Mouse (Mus musculus): ENCODE results near the gene Phkg1. TPM values are rescaled to one million over a fixed set of nuclear protein-coding genes. Genes with fewer than 3 reads are reported as not detected.
"Not testable (repeated sequence)": the region's sequence is repeated elsewhere in the genome, so short reads cannot be mapped to it uniquely, and the experiment has no call there.

Gene Phkg1
- polyA plus RNA-seq (2014; fragmentation: Nextera tagmentation; extraction: Ambion mirVana) = 0.32 and 0.42 TPM in 2 replicates

DNA sequence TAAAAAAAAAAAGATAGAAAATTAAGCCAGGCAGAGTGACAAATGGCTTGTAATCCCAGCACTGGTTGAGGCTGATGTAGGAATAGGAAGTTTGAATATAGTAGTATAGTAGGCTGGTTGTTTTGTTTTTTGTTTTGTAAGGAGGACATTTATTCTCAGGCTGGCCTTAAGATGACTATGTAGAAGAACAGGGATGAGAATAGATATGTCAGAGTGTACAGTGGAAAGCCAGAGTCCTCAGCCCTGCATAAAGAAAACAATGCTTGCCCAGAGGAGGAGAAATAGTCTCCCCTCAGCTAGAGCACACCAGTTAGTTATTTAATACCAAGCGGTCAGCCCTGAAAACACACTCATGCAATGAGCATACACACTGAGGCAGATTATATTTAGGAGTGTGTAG lies at the start of gene Phkg1:
Gene Phkg1 (minus strand): TSS at position 101 of the 400 bp plus-strand sequence.
- no peak within 1 kb of the TSS for H3K27ac ChIP-seq (ENCODE audit: low read depth, low read length)
- ATAC-seq (replicated peaks; ENCODE audit: insufficient number of reproducible peaks, low FRiP score, low TSS enrichment) = no peak
- H3K36me3 ChIP-seq (ENCODE audit: control insufficient read depth, insufficient read depth, low read length) = no peaks in the 10 kb centered on the region
- H3K4me1 ChIP-seq (ENCODE audit: control insufficient read depth, insufficient read depth, low read length) = peaks cover 2% of the 10 kb centered on the region; the same call in 1 of the 2 replicates
- H3K27me3 ChIP-seq (ENCODE audit: control insufficient read depth, insufficient read depth, low read length) = no peaks in the 10 kb centered on the region
- H3K4me2 ChIP-seq = no peak within 1 kb of the TSS
- WGBS (ENCODE audit: insufficient replicate concordance) = 92% methylated on average over 1 of the region's 1 CpGs
- H3K4me3 ChIP-seq (ENCODE audit: low read depth, low read length) = no peak within 1 kb of the TSS
- H3K9me3 ChIP-seq (replicated peaks; ENCODE audit: control insufficient read depth, low read length) = no peaks in the 10 kb centered on the region
- H3K9ac ChIP-seq (ENCODE audit: low read depth, low read length) = no peak within 1 kb of the TSS

DNA sequence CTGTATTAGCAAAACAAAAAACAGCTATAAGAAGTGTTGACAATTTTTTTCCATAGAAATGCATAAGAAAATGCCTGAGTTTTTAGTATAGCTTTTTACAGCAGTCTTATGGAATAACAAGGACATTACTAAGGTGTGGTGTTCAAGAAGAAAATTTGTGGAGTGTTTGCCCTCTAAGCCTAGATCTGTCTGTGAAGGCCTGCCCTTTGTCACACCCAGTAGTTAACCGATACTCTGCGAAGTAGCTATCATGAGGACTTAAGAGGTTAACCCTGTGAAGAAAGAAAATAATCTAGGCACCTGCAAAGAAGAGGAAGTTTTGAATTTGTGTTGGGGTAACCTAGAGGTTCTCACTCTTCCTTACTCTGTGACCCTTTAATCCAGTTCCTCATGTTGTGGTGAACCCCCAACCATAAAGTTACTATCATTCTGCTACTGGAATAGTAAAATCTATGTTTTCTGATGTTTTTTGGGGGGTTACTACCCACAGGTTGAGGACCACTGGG lies 49.2 kb upstream of the Phkg1 start:
- no peak overlapping the region for H3K9ac ChIP-seq (ENCODE audit: low read depth, low read length)
- H3K9me3 ChIP-seq (replicated peaks; ENCODE audit: control insufficient read depth, low read length) = no peaks in the 10 kb centered on the region
- no peak overlapping the region for H3K4me3 ChIP-seq (ENCODE audit: low read depth, low read length)
- WGBS (ENCODE audit: insufficient replicate concordance) = 72% methylated on average over 2 of the region's 2 CpGs
- no peak overlapping the region for H3K27ac ChIP-seq (ENCODE audit: low read depth, low read length)
- no peak for ATAC-seq (replicated peaks; ENCODE audit: insufficient number of reproducible peaks, low FRiP score, low TSS enrichment)
- H3K36me3 ChIP-seq (ENCODE audit: control insufficient read depth, insufficient read depth, low read length) = no peaks in the 10 kb centered on the region
- H3K4me1 ChIP-seq (ENCODE audit: control insufficient read depth, insufficient read depth, low read length) = peaks cover 3% of the 10 kb centered on the region; the same call in 1 of the 2 replicates
- no peaks in the 10 kb centered on the region for H3K27me3 ChIP-seq (ENCODE audit: control insufficient read depth, insufficient read depth, low read length)
- H3K4me2 ChIP-seq = no peak overlapping the region

DNA sequence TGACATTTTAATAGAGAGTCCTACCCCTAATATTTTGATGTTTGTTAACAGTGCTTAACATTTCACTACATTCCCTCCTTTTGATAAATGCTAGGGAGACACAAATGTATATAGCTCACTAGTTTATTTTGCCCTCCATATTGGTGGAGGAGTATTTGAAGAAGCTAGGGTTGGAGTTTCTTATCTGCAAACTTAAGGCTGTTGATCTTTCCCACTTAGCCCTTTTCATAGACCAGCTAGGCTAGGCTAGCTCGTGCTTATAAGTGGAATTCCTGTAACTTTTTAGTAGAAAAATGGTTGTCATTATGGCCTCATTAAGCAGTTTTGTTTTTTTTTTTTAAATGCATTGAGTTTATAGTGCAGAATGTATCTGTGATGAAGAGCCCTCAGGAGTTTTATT lies 45.1 kb upstream of the Phkg1 start:
- WGBS (ENCODE audit: insufficient replicate concordance) = 65% methylated on average over 1 of the region's 1 CpGs
- no peak overlapping the region for H3K9ac ChIP-seq (ENCODE audit: low read depth, low read length)
- no peaks in the 10 kb centered on the region for H3K27me3 ChIP-seq (ENCODE audit: control insufficient read depth, insufficient read depth, low read length)
- no peak overlapping the region for H3K4me3 ChIP-seq (ENCODE audit: low read depth, low read length)
- H3K36me3 ChIP-seq (ENCODE audit: control insufficient read depth, insufficient read depth, low read length) = no peaks in the 10 kb centered on the region
- no peak overlapping the region for H3K27ac ChIP-seq (ENCODE audit: low read depth, low read length)
- no peak for ATAC-seq (replicated peaks; ENCODE audit: insufficient number of reproducible peaks, low FRiP score, low TSS enrichment)
- H3K4me1 ChIP-seq (ENCODE audit: control insufficient read depth, insufficient read depth, low read length) = peaks cover 3% of the 10 kb centered on the region; the same call in 1 of the 2 replicates
- H3K9me3 ChIP-seq (replicated peaks; ENCODE audit: control insufficient read depth, low read length) = no peaks in the 10 kb centered on the region
- peak overlapping the region; percentile 14; the same call in 1 of the 2 replicates for H3K4me2 ChIP-seq

DNA sequence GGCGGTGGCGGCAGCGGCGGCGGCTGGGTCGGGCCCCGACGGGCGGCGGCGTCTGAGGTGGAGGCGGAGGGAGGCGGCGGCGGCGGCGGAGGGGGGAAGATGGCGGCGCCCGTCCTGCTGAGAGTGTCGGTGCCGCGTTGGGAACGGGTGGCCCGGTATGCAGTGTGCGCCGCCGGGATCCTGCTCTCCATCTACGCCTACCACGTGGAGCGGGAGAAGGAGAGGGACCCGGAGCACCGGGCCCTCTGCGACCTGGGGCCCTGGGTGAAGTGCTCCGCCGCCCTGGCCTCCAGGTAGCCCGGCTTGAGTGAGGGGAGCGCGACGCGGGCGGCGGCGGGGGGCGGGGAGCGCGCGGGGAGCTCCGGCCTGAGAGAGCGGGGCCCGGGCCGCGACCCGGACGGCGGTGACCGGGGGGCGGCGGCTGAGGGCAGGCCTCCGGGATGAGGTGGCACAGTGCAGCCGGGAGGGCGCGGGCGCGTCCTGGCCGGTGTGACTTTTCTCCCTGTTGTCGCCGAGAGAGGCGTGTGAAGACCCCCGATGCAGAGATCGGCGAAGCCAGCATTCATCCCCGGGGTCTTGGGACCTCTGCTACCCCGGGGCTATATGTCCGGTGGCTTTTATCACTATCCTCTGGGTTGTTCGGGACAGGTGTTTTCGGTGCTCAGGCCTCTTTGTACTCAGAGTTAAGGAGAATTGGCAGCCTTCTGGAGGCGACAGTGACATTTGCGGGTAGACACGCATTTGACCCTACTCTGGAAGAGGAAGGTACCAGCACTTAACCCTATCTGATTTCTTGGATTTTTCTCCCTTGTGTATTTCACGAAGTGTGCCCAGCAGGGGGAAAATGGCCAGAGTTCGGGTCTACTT lies 44.0 kb upstream of the Phkg1 start:
- Histone ChIP-seq H3K27ac (ENCODE audit: low read depth, low read length) (peak overlapping the region; percentile 71), H3K9ac (ENCODE audit: low read depth, low read length) (peak overlapping the region; percentile 84), H3K4me3 (ENCODE audit: low read depth, low read length) (peak overlapping the region; percentile 90), H3K4me2 (peak overlapping the region; percentile 90)
- not testable (repeated sequence) for H3K27me3 ChIP-seq (ENCODE audit: control insufficient read depth, insufficient read depth, low read length); H3K4me1 ChIP-seq (ENCODE audit: control insufficient read depth, insufficient read depth, low read length); H3K9me3 ChIP-seq (replicated peaks; ENCODE audit: control insufficient read depth, low read length); H3K36me3 ChIP-seq (ENCODE audit: control insufficient read depth, insufficient read depth, low read length)
- peak; percentile 41 for ATAC-seq (replicated peaks; ENCODE audit: insufficient number of reproducible peaks, low FRiP score, low TSS enrichment)
- WGBS (ENCODE audit: insufficient replicate concordance) = under 1% methylated on average over 42 of the region's 82 CpGs

- WGBS (ENCODE audit: insufficient replicate concordance) = 1% methylated on average over 57 of the region's 59 CpGs
- Histone ChIP-seq H3K36me3 (ENCODE audit: control insufficient read depth, insufficient read depth, low read length) (no peaks in the 10 kb centered on the region), H3K4me2 (peak within 1 kb of the TSS; percentile 90), H3K9me3 (replicated peaks; ENCODE audit: control insufficient read depth, low read length) (no peaks in the 10 kb centered on the region), H3K27me3 (ENCODE audit: control insufficient read depth, insufficient read depth, low read length) (no peaks in the 10 kb centered on the region), H3K9ac (ENCODE audit: low read depth, low read length) (peak within 1 kb of the TSS; percentile 84), H3K4me1 (ENCODE audit: control insufficient read depth, insufficient read depth, low read length) (peaks cover 3% of the 10 kb centered on the region; the same call in 1 of the 2 replicates), H3K27ac (ENCODE audit: low read depth, low read length) (peak within 1 kb of the TSS; percentile 71), H3K4me3 (ENCODE audit: low read depth, low read length) (peak within 1 kb of the TSS; percentile 90)
- ATAC-seq (replicated peaks; ENCODE audit: insufficient number of reproducible peaks, low FRiP score, low TSS enrichment) = peak; percentile 97
Measured at GRCm38 (mm10) chr5:129941495-129942045, 43.2 kb upstream of the Phkg1 start, which contains the start of gene Vkorc1l1. Vkorc1l1 (plus strand) TSS chr5:129941970.

DNA sequence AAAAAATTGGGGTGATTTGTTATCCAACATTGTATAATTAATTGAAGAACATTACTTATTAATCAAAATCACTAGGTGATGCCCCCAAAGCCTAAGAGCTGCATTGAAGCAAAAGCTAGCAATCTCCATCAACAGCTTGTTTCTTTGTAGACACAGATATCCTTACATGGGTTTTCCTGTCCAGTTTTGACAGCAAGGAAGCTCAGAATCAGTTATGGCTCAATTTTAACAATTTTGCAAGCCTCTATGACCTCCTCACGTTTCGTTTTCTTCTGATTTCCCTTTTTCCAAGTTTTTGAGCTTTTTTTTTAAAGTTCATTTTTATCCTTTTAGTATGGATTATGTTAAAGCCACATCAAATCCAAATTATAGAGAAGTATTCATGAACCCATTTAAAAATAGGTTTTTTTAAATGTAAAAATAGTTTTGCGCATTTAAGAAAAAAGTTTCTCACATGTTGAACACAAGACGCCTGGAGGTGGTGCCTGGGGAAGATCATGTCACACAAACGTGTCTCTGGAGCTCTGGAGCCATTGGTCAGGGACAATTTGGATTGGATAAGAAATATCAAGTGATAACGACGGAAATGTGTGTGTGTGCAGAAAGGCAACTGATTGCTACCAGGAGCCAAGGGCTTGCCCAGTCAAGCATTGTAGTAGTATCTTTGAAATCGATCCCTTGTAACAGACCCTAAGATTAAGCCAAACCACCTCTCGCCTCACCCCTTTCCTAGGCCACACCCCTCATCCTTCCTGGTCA lies 42.6 kb upstream of the Phkg1 start:
- Histone ChIP-seq H3K9me3 (replicated peaks; ENCODE audit: control insufficient read depth, low read length) (no peaks in the 10 kb centered on the region), H3K27me3 (ENCODE audit: control insufficient read depth, insufficient read depth, low read length) (no peaks in the 10 kb centered on the region), H3K4me1 (ENCODE audit: control insufficient read depth, insufficient read depth, low read length) (peaks cover 3% of the 10 kb centered on the region; the same call in 1 of the 2 replicates), H3K9ac (ENCODE audit: low read depth, low read length) (peak overlapping the region; percentile 54; the same call in 1 of the 2 replicates), H3K27ac (ENCODE audit: low read depth, low read length) (peak overlapping the region; percentile 64), H3K4me3 (ENCODE audit: low read depth, low read length) (peak overlapping the region; percentile 90), H3K4me2 (peak overlapping the region; percentile 64), H3K36me3 (ENCODE audit: control insufficient read depth, insufficient read depth, low read length) (no peaks in the 10 kb centered on the region)
- peak; percentile 4; the same call in 1 of the 2 replicates for ATAC-seq (replicated peaks; ENCODE audit: insufficient number of reproducible peaks, low FRiP score, low TSS enrichment)
- 7% methylated on average over 9 of the region's 9 CpGs for WGBS (ENCODE audit: insufficient replicate concordance)

DNA sequence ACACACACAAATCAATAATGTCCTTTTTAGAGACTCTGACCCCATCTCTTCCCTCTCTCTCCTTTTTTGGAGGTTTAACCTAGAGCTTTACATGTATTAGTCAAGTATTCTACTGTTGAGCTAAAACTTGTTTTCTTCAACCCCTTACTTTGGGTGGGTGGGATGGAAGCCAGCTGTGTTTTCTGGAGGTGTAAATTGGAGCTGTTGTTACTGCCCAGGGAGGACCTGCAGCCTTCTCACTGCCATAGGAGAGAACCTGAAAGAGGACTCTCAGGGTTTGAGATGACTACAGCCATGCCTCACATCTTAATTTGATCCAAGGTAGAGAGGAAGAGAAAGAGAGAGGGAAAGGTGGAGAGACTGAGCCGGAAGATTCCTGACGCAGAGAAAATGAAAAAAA lies 41.9 kb upstream of the Phkg1 start:
- no peak overlapping the region for H3K4me2 ChIP-seq

DNA sequence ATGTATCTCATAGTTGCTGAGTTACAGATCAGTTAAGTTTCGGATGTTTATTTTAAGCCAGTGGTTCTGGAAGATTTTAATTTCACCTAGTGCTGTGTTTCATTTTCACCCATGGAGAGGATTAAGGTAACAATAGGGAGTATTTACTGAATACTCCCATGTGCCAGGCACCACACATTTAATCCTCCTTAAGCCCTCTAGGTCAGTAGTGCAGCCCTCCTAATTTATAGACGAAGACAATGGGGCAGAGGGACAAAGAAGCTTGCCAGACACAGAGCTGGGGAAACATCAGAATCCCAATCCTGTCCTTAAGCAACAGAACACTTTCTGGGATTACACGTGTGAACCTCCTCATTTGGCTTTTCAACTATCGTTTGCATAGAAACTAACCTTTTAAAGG lies 38.6 kb upstream of the Phkg1 start:
- Histone ChIP-seq H3K4me1 (ENCODE audit: control insufficient read depth, insufficient read depth, low read length) (no peaks in the 10 kb centered on the region), H3K4me3 (ENCODE audit: low read depth, low read length) (no peak overlapping the region), H3K36me3 (ENCODE audit: control insufficient read depth, insufficient read depth, low read length) (no peaks in the 10 kb centered on the region), H3K27ac (ENCODE audit: low read depth, low read length) (no peak overlapping the region), H3K9ac (ENCODE audit: low read depth, low read length) (no peak overlapping the region), H3K27me3 (ENCODE audit: control insufficient read depth, insufficient read depth, low read length) (no peaks in the 10 kb centered on the region), H3K9me3 (replicated peaks; ENCODE audit: control insufficient read depth, low read length) (no peaks in the 10 kb centered on the region), H3K4me2 (no peak overlapping the region)
- 59% methylated on average over 4 of the region's 4 CpGs for WGBS (ENCODE audit: insufficient replicate concordance)
- ATAC-seq (replicated peaks; ENCODE audit: insufficient number of reproducible peaks, low FRiP score, low TSS enrichment) = no peak

More for the DNA sequence above, 41.9 kb upstream of the Phkg1 start:
- Histone ChIP-seq H3K27ac (ENCODE audit: low read depth, low read length) (no peak overlapping the region), H3K4me1 (ENCODE audit: control insufficient read depth, insufficient read depth, low read length) (peaks cover 3% of the 10 kb centered on the region; the same call in 1 of the 2 replicates), H3K9ac (ENCODE audit: low read depth, low read length) (no peak overlapping the region), H3K36me3 (ENCODE audit: control insufficient read depth, insufficient read depth, low read length) (no peaks in the 10 kb centered on the region), H3K27me3 (ENCODE audit: control insufficient read depth, insufficient read depth, low read length) (no peaks in the 10 kb centered on the region), H3K4me3 (ENCODE audit: low read depth, low read length) (no peak overlapping the region), H3K9me3 (replicated peaks; ENCODE audit: control insufficient read depth, low read length) (no peaks in the 10 kb centered on the region)
- no peak for ATAC-seq (replicated peaks; ENCODE audit: insufficient number of reproducible peaks, low FRiP score, low TSS enrichment)
- WGBS (ENCODE audit: insufficient replicate concordance) = 46% methylated on average over 2 of the region's 2 CpGs

Measured in heart, embryonic 11.5 days (tissue).